Mouse (Mus musculus): ENCODE measurements around the gene Pigu.

- no peak for TF ChIP-seq CTCF (IDR thresholded peaks at IDR 0.05; ENCODE audit: extremely low read depth, insufficient read length, insufficient replicate concordance, low read depth, low read length)
- TF ChIP-seq POLR2A (IDR thresholded peaks at IDR 0.05; ENCODE audit: low read depth, low read length), result no peak
These were observed 47.4 kb upstream of the Pigu start for GRCm38 (mm10) chr2:155404635-155405034.

All from small intestine, adult 2 months (tissue).